Mouse (Mus musculus) liver, embryonic 16.5 days (tissue): ENCODE measurements around the gene Endog. TPM values are rescaled to one million over a fixed set of nuclear protein-coding genes. Genes with fewer than 3 reads are reported as not detected.
"Not testable (repeated sequence)": the region's sequence is repeated elsewhere in the genome, so short reads cannot be mapped to it uniquely, and the experiment has no call there.

ENCODE experiments used
- ATAC-seq: fragments of 200-750 bp; cut with Nextera tagmentation; 2 replicates; pipeline ENCODE4 v1.8.0; 2017; ENCODE audit warnings: low read depth, mild to moderate bottlenecking, moderate number of reproducible peaks, moderate library complexity
- H3K27ac ChIP-seq: fragments of 300-500 bp; sonication (generic); 2 replicates; pipeline ENCODE4 v1.5.1; 2014; ENCODE audit warnings: mild to moderate bottlenecking, low read length
- H3K27me3 ChIP-seq: fragments of 300-500 bp; sonication (generic); 2 replicates; pipeline ENCODE4 v1.6.1; 2014; ENCODE audit warnings: low read depth, low read length, mixed read lengths; ENCODE audit not compliant: control insufficient read depth, insufficient read depth
- H3K36me3 ChIP-seq: fragments of 300-500 bp; sonication (generic); 2 replicates; pipeline ENCODE4 v1.6.1; 2014; ENCODE audit warnings: mild to moderate bottlenecking; ENCODE audit not compliant: control insufficient read depth, insufficient read depth
- H3K4me1 ChIP-seq: fragments of 300-500 bp; sonication (generic); 2 replicates; pipeline ENCODE4 v1.6.1; 2014; ENCODE audit warnings: low read depth, low read length, mixed read lengths; ENCODE audit not compliant: control insufficient read depth
- H3K4me2 ChIP-seq: fragments of 300-500 bp; sonication (generic); 2 replicates; pipeline ENCODE4 v1.6.1; 2014; ENCODE audit warnings: low read depth, low read length, mixed read lengths
- H3K4me3 ChIP-seq: fragments of 300-500 bp; sonication (generic); 2 replicates; pipeline ENCODE4 v1.5.1; 2014; ENCODE audit warnings: low read depth, mild to moderate bottlenecking, low read length
- H3K9ac ChIP-seq: fragments of 300-500 bp; sonication (generic); 2 replicates; pipeline ENCODE4 v1.6.1; 2014; ENCODE audit warnings: low read depth, low read length
- H3K9me3 ChIP-seq: fragments of 300-500 bp; sonication (generic); replicated peaks from 2 replicates; pipeline ENCODE4 v1.6.1; 2016; ENCODE audit warnings: low read length; ENCODE audit not compliant: control insufficient read depth
- WGBS: fragments of 180-500 bp; shearing (Covaris S2); extraction: QIAGEN DNeasy Blood & Tissue Kit; methylation state at CpG from one replicate; pipeline ENCODE4 v1.1.7; 2014; ENCODE audit not compliant: insufficient replicate concordance; 5-methylcytosine and 5-hydroxymethylcytosine counted together
- polyA plus RNA-seq: library from polyadenylated mRNA; unstranded; fragments of >200 nt; fragmentation: Nextera tagmentation; extraction: Ambion mirVana; gene quantifications from 2 replicates; pipeline ENCODE4 v1.2.1, GENCODE M21; 2015

The Endog gene
- polyA plus RNA-seq: 16.4 and 19.8 TPM in 2 replicates

DNA sequence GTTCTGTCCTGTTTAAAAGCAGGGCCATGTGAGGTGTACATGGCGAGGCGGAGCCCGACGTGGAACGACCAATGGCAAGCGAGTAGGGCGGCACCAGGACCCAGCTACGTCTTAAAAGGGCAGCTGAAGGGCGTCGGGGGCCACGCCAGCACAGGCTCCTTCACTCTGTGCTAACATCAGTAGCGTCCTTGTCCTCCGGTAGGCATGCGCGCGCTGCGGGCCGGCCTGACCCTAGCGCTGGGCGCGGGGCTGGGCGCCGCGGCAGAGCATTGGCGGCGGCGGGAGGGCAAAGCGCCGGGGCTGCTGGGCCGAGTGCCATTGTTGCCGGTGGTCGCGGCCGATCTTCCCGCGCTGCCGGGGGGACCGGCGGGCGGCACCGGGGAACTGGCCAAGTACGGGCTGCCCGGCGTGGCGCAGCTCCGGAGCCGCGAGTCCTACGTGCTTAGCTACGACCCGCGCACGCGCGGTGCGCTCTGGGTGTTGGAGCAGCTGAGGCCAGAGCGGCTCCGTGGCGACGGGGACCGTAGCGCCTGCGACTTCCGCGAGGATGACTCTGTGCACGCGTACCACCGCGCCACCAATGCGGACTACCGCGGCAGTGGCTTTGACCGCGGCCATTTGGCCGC is at the start of gene Endog:
Gene Endog, plus strand, starts transcription at position 123 of the 626 bp plus-strand sequence.
- Histone ChIP-seq H3K27me3 (no peaks in the 10 kb centered on the region), H3K4me3 (peak within 1 kb of the TSS; percentile 68), H3K4me2 (peak within 1 kb of the TSS; percentile 94), H3K4me1 (peaks cover 11% of the 10 kb centered on the region), H3K36me3 (peaks cover 24% of the 10 kb centered on the region), H3K9ac (peak within 1 kb of the TSS; percentile 67), H3K9me3 (peaks cover 9% of the 10 kb centered on the region), H3K27ac (peak within 1 kb of the TSS; percentile 69)
- WGBS: under 1% methylated on average over 75 of the region's 75 CpGs
- ATAC-seq: peak; percentile 92

DNA sequence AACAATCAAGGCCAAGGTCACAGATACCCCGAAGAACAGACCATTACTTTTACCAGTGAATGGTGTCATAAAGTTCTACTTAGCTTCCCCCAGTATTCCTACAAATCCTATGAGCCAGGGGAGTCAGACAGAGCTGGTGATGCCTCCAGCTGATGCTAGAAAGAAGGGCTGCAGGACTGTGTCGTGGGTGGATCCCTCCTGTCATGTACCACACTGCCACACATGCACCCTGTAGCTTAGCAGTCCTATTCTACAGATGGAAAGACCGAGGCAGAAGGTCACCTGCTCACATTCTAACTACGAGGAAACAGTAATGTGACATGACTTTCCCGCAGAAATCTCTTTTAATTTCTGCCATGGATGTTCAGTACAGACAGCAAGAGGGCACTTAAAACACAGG is 48.5 kb upstream of the Endog start:
- WGBS: 71% methylated on average over 5 of the region's 5 CpGs
- Histone ChIP-seq H3K9ac (no peak overlapping the region), H3K27ac (no peak overlapping the region), H3K36me3 (no peaks in the 10 kb centered on the region), H3K4me3 (no peak overlapping the region), H3K27me3 (no peaks in the 10 kb centered on the region), H3K9me3 (no peaks in the 10 kb centered on the region), H3K4me2 (no peak overlapping the region), H3K4me1 (peaks cover 12% of the 10 kb centered on the region)
- ATAC-seq: no peak

DNA sequence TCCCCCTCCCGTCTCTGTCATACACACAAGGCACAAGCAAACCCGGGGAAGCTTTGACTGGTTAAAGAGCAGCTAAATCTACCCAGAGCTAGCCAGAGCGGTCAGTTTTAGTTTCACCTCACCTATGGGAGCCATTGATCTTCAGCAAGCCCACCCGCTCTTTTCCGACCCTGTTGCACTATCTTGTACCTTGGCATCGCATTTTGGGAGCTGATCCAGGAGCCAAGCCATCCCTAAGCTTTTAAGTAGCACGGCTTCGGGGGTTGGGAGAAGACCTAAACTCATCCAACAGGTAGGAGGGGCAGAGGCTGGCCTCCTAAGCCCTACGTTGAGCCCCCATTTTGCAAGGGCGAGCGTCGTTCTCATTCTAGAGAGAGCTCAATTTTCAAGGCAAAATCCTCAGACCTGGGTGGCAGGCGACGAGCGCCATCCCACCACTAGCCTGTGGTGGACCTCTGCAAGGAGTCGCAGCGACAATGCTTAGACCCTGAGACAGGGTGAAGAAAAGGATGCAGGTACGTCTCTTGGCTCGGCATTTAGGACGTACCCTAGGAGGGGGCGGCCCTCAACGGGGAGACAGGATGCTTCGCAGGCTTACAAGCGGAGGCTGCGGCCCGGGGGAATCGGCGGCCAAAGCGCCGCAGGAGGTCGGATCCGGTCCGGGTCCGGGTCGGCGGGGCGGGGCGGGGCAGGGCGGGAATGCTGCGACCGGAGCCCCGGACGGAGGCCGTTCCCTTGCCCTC is 47.4 kb upstream of the Endog start:
- ATAC-seq: no peak; the same call in 1 of the 2 replicates
- Histone ChIP-seq H3K4me3 (peak overlapping the region; percentile 80), H3K27me3 (no peaks in the 10 kb centered on the region), H3K27ac (peak overlapping the region; percentile 82), H3K4me2 (peak overlapping the region; percentile 86), H3K36me3 (no peaks in the 10 kb centered on the region), H3K9ac (peak overlapping the region; percentile 91), H3K4me1 (peaks cover 12% of the 10 kb centered on the region), H3K9me3 (no peaks in the 10 kb centered on the region)
- 2% methylated on average over 44 of the region's 44 CpGs for WGBS

DNA sequence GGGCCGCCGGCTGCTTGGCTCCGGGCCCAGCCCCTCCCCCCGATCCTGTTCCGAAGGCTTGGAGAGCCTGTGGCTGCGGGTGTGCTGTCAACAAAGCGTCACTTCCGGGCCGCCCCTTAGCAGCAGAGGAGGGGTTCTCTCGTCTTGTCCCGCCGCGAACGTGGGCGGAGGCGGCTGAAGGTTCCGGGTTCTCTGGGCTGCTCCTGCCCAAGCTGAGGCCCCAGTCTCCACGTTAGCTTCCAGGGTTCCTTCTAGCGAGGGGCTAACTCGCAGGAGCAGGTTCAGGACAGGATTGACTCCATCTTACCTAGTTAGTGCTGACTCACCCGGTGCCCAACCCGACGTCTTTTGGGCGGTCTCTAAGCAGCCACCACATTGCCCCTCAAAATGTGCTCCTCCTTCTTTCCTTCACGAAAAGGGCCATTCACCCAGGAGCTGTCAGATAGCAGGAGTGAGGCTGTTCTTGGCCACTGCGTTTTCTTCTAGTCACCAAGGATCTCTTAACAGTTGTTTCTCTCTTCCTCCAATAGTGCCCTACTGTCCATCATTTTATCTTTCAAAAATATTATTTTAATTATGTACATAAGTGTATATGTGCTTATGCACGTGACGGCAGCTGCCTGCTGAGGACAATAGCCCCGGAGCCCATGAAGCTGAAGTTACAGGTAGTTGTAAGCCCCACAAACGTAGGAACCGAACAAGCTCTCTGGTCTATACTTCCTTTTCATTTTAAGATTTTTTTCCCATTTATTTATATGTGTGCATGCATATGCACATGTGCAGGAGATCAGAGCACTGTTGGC is 46.6 kb upstream of the Endog start, which contains the start of gene Zer1:
Gene Zer1, minus strand, starts transcription at position 114 of the 803 bp plus-strand sequence.
- no peaks in the 10 kb centered on the region for H3K27me3 ChIP-seq
- H3K4me2 ChIP-seq: peak within 1 kb of the TSS; percentile 86
- peak within 1 kb of the TSS; percentile 82 for H3K27ac ChIP-seq
- H3K9me3 ChIP-seq: no peaks in the 10 kb centered on the region
- peaks cover 12% of the 10 kb centered on the region for H3K4me1 ChIP-seq
- peak within 1 kb of the TSS; percentile 91 for H3K9ac ChIP-seq
- peak within 1 kb of the TSS; percentile 80 for H3K4me3 ChIP-seq
- H3K36me3 ChIP-seq: no peaks in the 10 kb centered on the region
- ATAC-seq: peak; percentile 97
- 12% methylated on average over 31 of the region's 31 CpGs for WGBS

DNA sequence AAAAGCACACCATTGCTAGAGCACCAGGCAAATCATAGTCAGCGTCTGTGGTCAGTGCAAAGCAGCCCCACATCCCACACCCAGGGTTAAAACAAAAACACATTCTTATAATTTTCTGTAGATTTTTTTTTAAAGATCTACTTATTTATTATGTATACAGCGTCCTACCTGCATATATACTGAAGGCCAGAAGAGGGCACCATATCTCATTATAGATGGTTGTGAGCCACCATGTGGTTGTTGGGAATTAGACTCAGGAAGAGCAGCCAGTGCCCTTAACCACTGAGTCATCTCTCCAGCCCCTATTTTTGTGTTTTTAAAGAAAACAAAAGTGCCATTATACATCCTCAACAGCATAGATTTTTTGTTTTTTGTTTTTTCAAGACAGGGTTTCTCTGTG is 42.5 kb upstream of the Endog start:
- Histone ChIP-seq H3K4me1 (peaks cover 15% of the 10 kb centered on the region), H3K4me2 (no peak overlapping the region), H3K27me3 (no peaks in the 10 kb centered on the region), H3K4me3 (no peak overlapping the region), H3K27ac (no peak overlapping the region), H3K9ac (no peak overlapping the region), H3K36me3 (no peaks in the 10 kb centered on the region), H3K9me3 (no peaks in the 10 kb centered on the region)
- no peak for ATAC-seq
- 26% methylated on average over 2 of the region's 2 CpGs for WGBS

DNA sequence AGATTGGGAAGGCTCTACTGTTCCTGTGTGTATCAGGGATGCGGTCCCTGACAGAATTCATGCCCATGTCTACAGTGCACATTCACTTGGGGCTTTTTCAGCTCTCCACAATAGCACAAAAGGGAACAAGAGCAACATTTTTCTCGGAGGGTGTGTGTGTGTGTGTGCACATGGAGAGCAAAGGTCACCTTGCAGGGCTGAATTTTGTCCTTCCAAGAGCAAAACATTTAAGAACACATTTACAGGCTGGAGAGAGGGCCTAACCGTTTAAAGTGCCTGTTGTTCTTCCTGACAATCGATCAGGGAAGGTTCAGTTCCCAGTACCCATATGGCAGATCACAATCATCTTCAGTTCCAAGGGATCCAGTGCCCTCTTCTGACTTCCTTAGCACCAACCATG is 41.1 kb upstream of the Endog start:
- Histone ChIP-seq H3K9ac (no peak overlapping the region), H3K36me3 (no peaks in the 10 kb centered on the region), H3K4me1 (peaks cover 20% of the 10 kb centered on the region), H3K4me3 (no peak overlapping the region), H3K9me3 (no peaks in the 10 kb centered on the region), H3K4me2 (no peak overlapping the region), H3K27ac (no peak overlapping the region), H3K27me3 (no peaks in the 10 kb centered on the region)
- no peak for ATAC-seq
- 73% methylated on average over 4 of the region's 4 CpGs for WGBS

DNA sequence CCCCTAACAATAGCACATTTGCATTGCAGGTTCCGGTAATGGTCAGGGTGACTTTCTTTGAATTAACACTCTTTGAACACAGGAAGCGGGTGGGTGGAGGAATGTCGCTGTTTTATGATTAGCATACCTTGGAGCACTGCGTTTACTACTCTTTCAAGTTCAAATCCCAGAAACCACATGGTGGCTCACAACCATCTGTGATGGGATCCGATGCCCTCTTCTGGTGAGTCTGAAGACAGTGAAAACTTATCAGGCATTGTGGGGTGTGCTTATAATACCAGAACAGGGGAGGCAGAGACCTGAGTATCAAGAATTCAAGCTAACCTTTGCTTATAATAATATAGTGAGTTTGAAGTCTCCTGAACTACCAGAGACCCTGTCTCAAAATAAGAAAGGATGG is 40.1 kb upstream of the Endog start:
- not testable (repeated sequence) for H3K36me3 ChIP-seq, H3K9me3 ChIP-seq, H3K4me2 ChIP-seq, H3K27me3 ChIP-seq, H3K9ac ChIP-seq, ATAC-seq, H3K27ac ChIP-seq, H3K4me3 ChIP-seq
- WGBS: 59% methylated on average over 5 of the region's 5 CpGs
- H3K4me1 ChIP-seq: peaks cover 29% of the 10 kb centered on the region

DNA sequence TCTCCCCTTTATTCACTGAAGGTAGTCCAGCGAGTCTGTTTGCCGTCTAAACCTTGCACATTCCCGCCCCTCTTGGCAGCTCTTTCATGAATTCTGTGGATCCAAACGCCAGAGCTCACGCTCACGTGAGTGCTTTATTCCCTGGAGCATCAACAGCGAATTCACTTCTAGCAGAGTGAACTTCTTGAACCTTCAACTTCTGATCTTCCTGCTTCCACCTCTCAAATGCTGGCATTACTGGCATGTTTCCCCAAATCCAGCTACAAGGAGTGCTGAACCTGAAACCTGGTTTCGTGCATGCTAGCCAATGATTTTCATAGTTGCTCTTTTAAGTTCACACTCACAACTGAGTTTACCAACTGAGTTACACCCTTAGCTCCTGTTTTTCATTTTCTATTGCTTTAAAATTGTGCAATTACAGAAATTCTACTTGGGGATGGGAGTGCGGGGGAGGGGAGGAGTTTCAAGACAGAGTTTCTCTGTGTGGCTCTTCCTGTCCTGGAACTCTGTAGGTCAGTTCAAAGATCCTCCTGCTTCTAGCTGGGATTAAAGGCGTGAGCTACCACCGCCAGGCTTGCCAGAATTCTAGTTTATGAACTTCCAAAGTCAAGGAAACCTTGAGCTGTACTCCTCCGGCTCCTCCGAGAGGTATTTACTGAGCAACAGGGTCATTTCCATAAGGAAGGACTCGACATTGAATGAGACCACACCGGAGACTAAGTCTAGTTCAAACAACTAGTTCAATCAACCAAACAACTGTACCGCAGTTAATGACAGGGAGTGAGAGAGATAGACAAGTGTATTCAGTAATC is 38.3 kb upstream of the Endog start:
- Histone ChIP-seq H3K4me2 (peak overlapping the region; percentile 89), H3K27ac (peak overlapping the region; percentile 92), H3K27me3 (no peaks in the 10 kb centered on the region), H3K9me3 (no peaks in the 10 kb centered on the region), H3K4me3 (peak overlapping the region; percentile 88), H3K4me1 (peaks cover 36% of the 10 kb centered on the region), H3K9ac (peak overlapping the region; percentile 86), H3K36me3 (no peaks in the 10 kb centered on the region; the same call in 1 of the 2 replicates)
- 28% methylated on average over 16 of the region's 16 CpGs for WGBS
- ATAC-seq: peak; percentile 31
